Mouse (Mus musculus): ENCODE measurements around the gene Arid3c.

Arid3c gene

GRCm38 (mm10) chr4:41755338-41756305, 24.7 kb upstream of the Arid3c start, which contains the start of gene Sigmar1:
Gene Sigmar1, minus strand, starts transcription at chr4:41756157.
- in situ Hi-C loops (cut with MboI, MseI), result loop anchor here (10.0 to 25.0 kb wide), 3 partner anchors 159 to 509 kb away; partner anchors contain the start of gene Ccl21b (in 1 of the 2)

GRCm38 (mm10) chr4:41754797-41755337, 23.9 kb upstream of the Arid3c start, which contains the start of gene Galt:
Gene Galt, plus strand, starts transcription at chr4:41755228.
- in situ Hi-C loops (cut with MboI, MseI), result loop anchor here (10.0 to 25.0 kb wide), 3 partner anchors 160 to 510 kb away; partner anchors contain the start of gene Ccl21b (in 1 of the 2)

- in situ Hi-C loops (cut with MboI, MseI), result loop anchor here in 1 of 2 experiments (10.0 kb wide), 1 partner anchor 770 kb away; the partner anchor contains the start of gene Nfx1
Observed at GRCm38 (mm10) chr4:41745021-41745420, 14.1 kb upstream of the Arid3c start.

GRCm38 (mm10) chr4:41744131-41744530, 13.2 kb upstream of the Arid3c start:
- in situ Hi-C loops (cut with MboI, MseI), result loop anchor here in 1 of 2 experiments (10.0 kb wide), 1 partner anchor 769 kb away; the partner anchor contains the start of gene Nfx1

- in situ Hi-C loops (cut with MboI, MseI), result loop anchor here in 1 of 2 experiments (10.0 kb wide), 1 partner anchor 766 kb away; the partner anchor contains the start of gene Nfx1
Observed at GRCm38 (mm10) chr4:41741158-41741560, 10.2 kb upstream of the Arid3c start.

- in situ Hi-C loops (cut with MboI, MseI), result loop anchor here in 1 of 2 experiments (10.0 kb wide), 1 partner anchor 766 kb away; the partner anchor contains the start of gene Nfx1
Observed at GRCm38 (mm10) chr4:41740380-41741157, 9.6 kb upstream of the Arid3c start.

GRCm38 (mm10) chr4:41739260-41739659, 8.3 kb upstream of the Arid3c start:
- in situ Hi-C loops (cut with MboI, MseI), result loop anchor here in 1 of 2 experiments (10.0 kb wide), 1 partner anchor 1296 kb away; the partner anchor contains the start of gene Stoml2

GRCm38 (mm10) chr4:41738256-41738603, 7.3 kb upstream of the Arid3c start:
- in situ Hi-C loops (cut with MboI, MseI), result loop anchor here in 1 of 2 experiments (10.0 kb wide), 1 partner anchor 1297 kb away; the partner anchor contains the start of gene Stoml2

- in situ Hi-C loops (cut with MboI, MseI), result loop anchor here in 1 of 2 experiments (10.0 kb wide), 1 partner anchor 1297 kb away; the partner anchor contains the start of gene Stoml2
Observed at GRCm38 (mm10) chr4:41737602-41738255, 6.8 kb upstream of the Arid3c start.

GRCm38 (mm10) chr4:41726826-41727621, 3.9 kb downstream of the Arid3c start:
- in situ Hi-C loops (cut with MboI, MseI), result loop anchor here in 1 of 2 experiments (10.0 kb wide), 1 partner anchor 1718 kb away; the partner anchor contains the start of gene Tesk1

GRCm38 (mm10) chr4:41722918-41723351, 8.0 kb downstream of the Arid3c start, which contains the start of gene Dctn3:
Gene Dctn3, minus strand, starts transcription at chr4:41723170.
- in situ Hi-C loops (cut with MboI, MseI), result loop anchor here (10.0 to 25.0 kb wide), 4 partner anchors 1011 to 1722 kb away; partner anchors contain the start of genes Aptx (in 2 of the 2), Dnaja1 (in 2 of the 2), Tesk1 (in 2 of the 2) and Fam166b (in 1 of the 2)

- in situ Hi-C loops (cut with MboI, MseI), result loop anchor here (10.0 to 25.0 kb wide), 4 partner anchors 862 to 1720 kb away; partner anchors contain the start of genes Aptx (in 2 of the 2), Dnaja1 (in 2 of the 2), B4galt1 (in 1 of the 2) and Fam166b (in 1 of the 2)
Observed at GRCm38 (mm10) chr4:41716834-41717233, 14.1 kb downstream of the Arid3c start.

GRCm38 (mm10) chr4:41715596-41715995, 15.3 kb downstream of the Arid3c start:
- in situ Hi-C loops (cut with MboI, MseI), result loop anchor here (10.0 to 25.0 kb wide), 4 partner anchors 861 to 1722 kb away; partner anchors contain the start of genes Aptx (in 2 of the 2), Dnaja1 (in 2 of the 2), B4galt1 (in 1 of the 2) and Fam166b (in 1 of the 2)

- in situ Hi-C loops (cut with MboI, MseI), result loop anchor here (10.0 to 25.0 kb wide), 4 partner anchors 860 to 1722 kb away; partner anchors contain the start of genes Aptx (in 2 of the 2), Dnaja1 (in 2 of the 2), B4galt1 (in 1 of the 2) and Fam166b (in 1 of the 2)
Observed at GRCm38 (mm10) chr4:41715082-41715481, 15.9 kb downstream of the Arid3c start.

- in situ Hi-C loops (cut with MboI, MseI), result loop anchor here (10.0 to 25.0 kb wide), 4 partner anchors 859 to 1723 kb away; partner anchors contain the start of genes Aptx (in 2 of the 2), Dnaja1 (in 2 of the 2), B4galt1 (in 1 of the 2) and Fam166b (in 1 of the 2)
Observed at GRCm38 (mm10) chr4:41714276-41714675, 16.7 kb downstream of the Arid3c start.

- in situ Hi-C loops (cut with MboI, MseI), result loop anchor here (10.0 to 25.0 kb wide), 4 partner anchors 859 to 1724 kb away; partner anchors contain the start of genes Aptx (in 2 of the 2), Dnaja1 (in 2 of the 2), B4galt1 (in 1 of the 2) and Fam166b (in 1 of the 2)
Observed at GRCm38 (mm10) chr4:41713197-41714067, 17.5 kb downstream of the Arid3c start, which contains the start of gene Rpp25l. Gene Rpp25l, minus strand, starts transcription at chr4:41713534.
